Mouse (Mus musculus) hindbrain, embryonic 11.5 days (tissue): ENCODE data around the gene Ogg1. TPM values are rescaled to one million over a fixed set of nuclear protein-coding genes. Genes with fewer than 3 reads are reported as not detected.

ENCODE experiments used
- ATAC-seq: fragments of 200-750 bp; cut with Nextera tagmentation; 2 replicates; pipeline ENCODE4 v1.8.0; 2017; ENCODE audit warnings: mild to moderate bottlenecking, moderate TSS enrichment, moderate library complexity; ENCODE audit not compliant: low FRiP score
- DNase-seq: peaks from one replicate; pipeline ENCODE4 v3.0.0-alpha.2; 2015; ENCODE audit warnings: low spot score
- H3K27ac ChIP-seq: fragments of 300-500 bp; sonication (generic); 2 replicates; pipeline ENCODE4 v1.5.1; 2014; ENCODE audit warnings: mild to moderate bottlenecking, low read depth, low read length
- H3K27me3 ChIP-seq: fragments of 300-500 bp; sonication (generic); 2 replicates; pipeline ENCODE4 v1.6.1; 2014; ENCODE audit warnings: mild to moderate bottlenecking, low read length, moderate library complexity, mixed read lengths; ENCODE audit not compliant: control insufficient read depth, insufficient read depth
- H3K36me3 ChIP-seq: fragments of 300-500 bp; sonication (generic); 2 replicates; pipeline ENCODE4 v1.6.1; 2014; ENCODE audit warnings: mild to moderate bottlenecking, low read length, moderate library complexity, mixed read lengths; ENCODE audit not compliant: control insufficient read depth, insufficient read depth
- H3K4me1 ChIP-seq: fragments of 300-500 bp; sonication (generic); replicated peaks from 2 replicates; pipeline ENCODE4 v1.6.1; 2014; ENCODE audit warnings: low read length, mixed read lengths; ENCODE audit not compliant: control insufficient read depth, insufficient read depth
- H3K4me2 ChIP-seq: fragments of 300-500 bp; sonication (generic); replicated peaks from 2 replicates; pipeline ENCODE4 v1.6.1; 2014; ENCODE audit warnings: mild to moderate bottlenecking, low read depth, low read length
- H3K4me3 ChIP-seq: fragments of 300-500 bp; sonication (generic); 2 replicates; pipeline ENCODE4 v1.5.1; 2014; ENCODE audit warnings: low read depth, low read length
- H3K9ac ChIP-seq: fragments of 300-500 bp; sonication (generic); 2 replicates; pipeline ENCODE4 v1.6.1; 2014; ENCODE audit warnings: low read depth, low read length
- H3K9me3 ChIP-seq: fragments of 300-500 bp; sonication (generic); 2 replicates; pipeline ENCODE4 v1.6.1; 2016; ENCODE audit warnings: low read length; ENCODE audit not compliant: control insufficient read depth
- WGBS: fragments of 180-500 bp; shearing (Covaris S2); extraction: QIAGEN DNeasy Blood & Tissue Kit; methylation state at CpG from one replicate; pipeline ENCODE4 v1.1.7; 2014; 5-methylcytosine and 5-hydroxymethylcytosine counted together
- polyA plus RNA-seq: library from polyadenylated mRNA; unstranded; fragments of >200 nt; fragmentation: Nextera tagmentation; extraction: Ambion mirVana; gene quantifications from 2 replicates; pipeline ENCODE4 v1.2.1, GENCODE M21; 2014

The Ogg1 gene
- polyA plus RNA-seq, 1 experiment from 2014 or later = 10.5 TPM

DNA sequence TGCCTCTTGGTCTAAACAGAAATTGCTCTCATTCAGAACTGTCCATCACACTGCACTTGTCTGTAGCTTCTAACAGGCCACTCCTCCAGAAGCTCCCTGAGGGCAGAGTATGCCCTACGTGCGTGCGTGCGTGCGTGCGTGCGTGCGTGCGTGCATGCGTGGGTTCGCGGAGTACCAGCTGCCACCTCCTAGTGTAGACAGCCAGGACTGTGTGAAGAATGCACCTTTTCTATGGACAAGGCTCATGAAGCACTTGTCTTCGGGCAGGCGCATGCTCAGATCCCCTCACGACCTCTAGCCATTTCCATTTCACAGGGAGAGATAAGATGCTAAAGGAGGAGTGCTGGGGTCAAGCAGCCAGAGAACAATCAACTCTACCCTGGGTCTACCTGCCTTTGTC, 37.4 kb upstream of the Ogg1 start:
- DNase-seq = no peak
- 92% methylated on average over 15 of the region's 15 CpGs for WGBS
- no peak for ATAC-seq

DNA sequence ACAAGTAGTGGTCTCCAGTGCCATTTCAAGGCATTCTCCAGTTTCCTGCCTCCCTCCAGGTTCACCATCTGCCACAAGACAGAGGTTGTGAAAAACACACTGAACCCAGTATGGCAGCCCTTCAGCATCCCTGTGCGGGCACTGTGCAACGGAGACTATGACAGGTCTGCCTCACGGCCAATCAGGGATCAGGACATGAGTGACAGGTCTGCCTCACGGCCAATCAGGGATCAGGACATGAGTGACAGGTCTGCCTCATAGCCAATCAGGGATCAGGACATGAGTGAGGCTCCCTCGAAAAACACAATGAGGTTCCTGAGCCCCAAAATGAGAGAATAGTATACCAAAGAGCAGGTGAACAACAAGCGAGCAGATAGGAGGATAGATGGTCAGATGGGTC, 36.4 kb upstream of the Ogg1 start:
- H3K27ac ChIP-seq = no peak overlapping the region
- WGBS = 71% methylated on average over 6 of the region's 6 CpGs
- ATAC-seq (no peak), DNase-seq (no peak)
- H3K9ac ChIP-seq = no peak overlapping the region
- H3K4me2 ChIP-seq = no peak overlapping the region
- H3K4me3 ChIP-seq = no peak overlapping the region
- no peaks in the 10 kb centered on the region for H3K27me3 ChIP-seq
- H3K36me3 ChIP-seq = no peaks in the 10 kb centered on the region
- H3K9me3 ChIP-seq = no peaks in the 10 kb centered on the region
- no peaks in the 10 kb centered on the region for H3K4me1 ChIP-seq

More for the DNA sequence above, 37.4 kb upstream of the Ogg1 start:
- Histone ChIP-seq H3K36me3 (no peaks in the 10 kb centered on the region), H3K27ac (no peak overlapping the region), H3K4me2 (no peak overlapping the region), H3K27me3 (no peaks in the 10 kb centered on the region), H3K4me3 (no peak overlapping the region), H3K9ac (no peak overlapping the region), H3K4me1 (no peaks in the 10 kb centered on the region), H3K9me3 (no peaks in the 10 kb centered on the region)

DNA sequence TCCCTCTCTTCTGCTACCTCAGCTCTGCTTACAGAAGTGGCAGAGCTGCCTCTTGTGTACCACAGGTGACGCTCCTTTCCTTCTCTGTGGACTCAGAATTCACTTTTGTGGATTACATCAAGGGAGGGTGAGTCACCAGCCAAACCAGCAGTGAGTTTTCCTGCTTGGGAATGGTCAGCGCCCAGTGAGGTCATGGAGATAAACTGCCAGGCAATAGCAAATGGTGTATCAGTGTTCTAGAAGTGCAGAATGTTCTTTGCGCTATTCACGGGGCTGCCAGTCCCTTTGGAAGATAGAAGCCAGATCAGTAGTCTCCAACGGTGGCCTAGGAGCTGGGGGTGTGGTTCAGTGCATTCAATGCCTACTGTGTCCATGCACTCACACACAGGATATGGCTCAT, 33.8 kb upstream of the Ogg1 start:
- H3K9ac ChIP-seq = no peak overlapping the region
- 74% methylated on average over 5 of the region's 5 CpGs for WGBS
- DNase-seq = no peak
- no peaks in the 10 kb centered on the region for H3K9me3 ChIP-seq
- ATAC-seq = no peak
- H3K27me3 ChIP-seq = no peaks in the 10 kb centered on the region
- H3K4me2 ChIP-seq = no peak overlapping the region
- no peak overlapping the region for H3K27ac ChIP-seq
- H3K36me3 ChIP-seq = no peaks in the 10 kb centered on the region
- H3K4me3 ChIP-seq = no peak overlapping the region
- no peaks in the 10 kb centered on the region for H3K4me1 ChIP-seq

DNA sequence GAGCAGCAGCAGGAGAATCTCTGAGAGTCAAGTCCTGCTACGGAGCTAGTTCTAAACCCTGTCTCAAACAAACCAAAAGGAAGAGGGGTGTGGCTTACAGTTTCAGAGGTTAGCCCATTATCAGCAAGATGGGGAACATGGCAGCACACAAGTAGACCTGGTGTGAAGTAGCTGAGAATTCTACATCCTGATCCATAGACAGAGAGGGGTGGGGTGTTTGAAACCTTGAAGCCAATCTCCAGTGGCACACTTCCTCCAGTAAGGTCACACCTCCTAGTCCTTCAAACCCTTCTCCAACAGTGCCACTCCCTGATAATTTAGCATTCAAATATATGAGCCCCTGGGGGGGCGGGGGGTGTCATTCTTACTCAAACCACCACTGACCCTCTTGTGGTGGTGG, 30.7 kb upstream of the Ogg1 start:
- H3K4me1 ChIP-seq = no peaks in the 10 kb centered on the region
- no peak overlapping the region for H3K4me2 ChIP-seq
- no peaks in the 10 kb centered on the region for H3K9me3 ChIP-seq
- H3K27ac ChIP-seq = no peak overlapping the region
- no peak overlapping the region for H3K4me3 ChIP-seq
- DNase-seq = no peak
- ATAC-seq = no peak
- H3K36me3 ChIP-seq = no peaks in the 10 kb centered on the region
- no peak overlapping the region for H3K9ac ChIP-seq
- no peaks in the 10 kb centered on the region for H3K27me3 ChIP-seq
- 87% methylated on average over 2 of the region's 2 CpGs for WGBS

DNA sequence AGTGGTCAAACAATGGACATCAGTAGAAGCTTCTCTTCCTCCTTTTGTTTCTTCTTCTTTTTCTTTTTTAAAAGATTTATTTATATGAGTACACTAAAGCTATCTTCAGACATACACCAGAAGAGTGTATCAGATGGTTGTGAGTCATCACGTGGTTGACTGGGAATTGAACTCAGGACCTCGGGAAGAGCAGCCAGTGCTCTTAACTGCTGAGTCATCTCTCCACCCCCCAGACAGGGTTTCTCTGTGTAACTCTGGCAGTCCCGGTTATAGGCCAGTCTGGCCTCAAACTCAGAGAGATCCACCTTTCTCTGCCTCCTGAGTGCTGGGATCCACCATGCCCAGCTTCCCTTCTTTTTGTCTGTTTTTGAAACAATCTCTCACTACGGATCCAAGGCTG, 30.1 kb upstream of the Ogg1 start:
- Histone ChIP-seq H3K36me3 (no peaks in the 10 kb centered on the region), H3K4me1 (no peaks in the 10 kb centered on the region), H3K4me2 (no peak overlapping the region), H3K27me3 (no peaks in the 10 kb centered on the region), H3K9me3 (no peaks in the 10 kb centered on the region), H3K9ac (no peak overlapping the region), H3K4me3 (no peak overlapping the region), H3K27ac (no peak overlapping the region)
- 77% methylated on average over 4 of the region's 4 CpGs for WGBS
- ATAC-seq (no peak), DNase-seq (no peak)

DNA sequence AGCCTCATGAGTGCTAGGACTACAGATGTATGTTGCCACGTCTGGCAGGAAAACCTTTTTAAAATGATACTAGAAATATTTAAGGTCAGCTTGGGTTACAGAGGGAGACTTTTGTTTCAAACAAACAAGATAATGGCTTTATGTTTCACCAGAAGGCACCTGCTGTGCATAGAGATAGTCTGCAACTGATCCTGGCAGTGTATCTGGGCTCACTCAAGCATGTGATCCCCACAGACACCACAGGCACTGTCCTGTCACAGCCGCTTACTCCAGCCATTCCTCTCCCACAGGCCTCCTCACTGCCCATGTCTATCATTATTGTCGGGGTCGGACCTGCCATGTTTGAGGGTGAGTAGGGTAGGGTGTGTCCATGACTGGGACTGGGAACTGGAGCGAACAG, 25.4 kb upstream of the Ogg1 start:
- DNase-seq = no peak
- H3K9ac ChIP-seq = no peak overlapping the region
- no peak overlapping the region for H3K4me2 ChIP-seq
- no peak overlapping the region for H3K4me3 ChIP-seq
- no peaks in the 10 kb centered on the region for H3K36me3 ChIP-seq
- H3K4me1 ChIP-seq = 0 out of 2 replicates have a peak, but pooled peaks cover 2% of the 10 kb centered on the region
- no peaks in the 10 kb centered on the region for H3K9me3 ChIP-seq
- no peak overlapping the region for H3K27ac ChIP-seq
- WGBS = 81% methylated on average over 5 of the region's 5 CpGs
- ATAC-seq = no peak
- H3K27me3 ChIP-seq = no peaks in the 10 kb centered on the region

DNA sequence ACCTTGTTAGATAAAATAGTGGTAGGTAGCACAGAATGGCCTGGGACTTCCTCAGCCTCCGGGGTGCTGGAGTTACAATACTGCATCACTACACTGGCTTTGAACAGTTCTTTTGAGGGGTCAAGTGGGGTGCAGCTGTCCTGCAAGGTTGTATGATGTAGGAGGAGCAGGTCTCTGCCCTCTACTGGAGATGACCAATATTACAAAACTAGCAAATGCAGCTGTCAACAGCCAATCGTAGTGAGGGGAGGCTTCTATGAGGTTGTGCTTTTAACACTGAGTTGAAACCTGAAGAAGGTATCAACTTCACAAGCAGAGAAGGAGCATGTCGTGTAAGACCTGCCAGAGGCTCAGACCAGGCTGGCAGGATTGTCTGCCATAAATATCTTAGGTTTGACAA, 24.5 kb upstream of the Ogg1 start:
- 23% methylated on average over 3 of the region's 3 CpGs for WGBS
- H3K4me2 ChIP-seq = no peak overlapping the region

DNA sequence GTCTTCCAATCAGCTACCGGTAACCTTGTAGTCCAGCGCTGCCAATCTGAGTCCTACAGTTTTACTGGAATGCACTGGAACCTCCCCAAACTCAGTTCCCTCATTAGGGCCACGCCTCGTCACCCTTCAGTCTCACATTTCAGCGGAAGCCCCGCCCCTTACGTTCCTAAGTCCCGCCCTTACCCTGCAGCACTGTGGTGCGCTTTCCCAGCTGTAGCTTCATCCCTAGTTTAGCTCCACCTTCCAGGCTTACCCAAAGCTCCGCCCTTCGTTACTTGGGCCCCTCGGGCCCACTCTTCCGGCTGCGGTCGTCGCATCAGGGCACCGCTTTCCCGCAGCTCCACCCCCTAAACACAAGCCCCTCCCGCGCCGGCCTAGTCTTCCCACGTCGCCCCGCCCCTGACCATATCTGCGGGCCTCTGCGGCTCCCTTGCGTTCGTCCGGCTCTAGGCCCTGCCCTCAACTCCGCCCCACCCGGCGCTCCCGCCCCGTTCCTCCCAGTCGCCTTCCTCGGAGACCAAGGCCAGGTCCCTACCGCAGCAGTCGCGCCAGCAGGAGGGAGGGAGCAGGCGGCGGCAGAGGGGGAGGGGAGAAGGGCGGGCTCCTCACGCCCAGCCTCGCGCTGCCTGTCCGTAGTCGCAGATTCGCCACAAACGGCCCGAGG, 20.3 kb upstream of the Ogg1 start:
- Histone ChIP-seq H3K9ac (peak overlapping the region; percentile 96), H3K36me3 (peaks cover 4% of the 10 kb centered on the region; the same call in 1 of the 2 replicates), H3K4me3 (peak overlapping the region; percentile 97), H3K4me2 (peak overlapping the region; percentile 98), H3K9me3 (no peaks in the 10 kb centered on the region), H3K27ac (peak overlapping the region; percentile 99), H3K4me1 (peaks cover 10% of the 10 kb centered on the region), H3K27me3 (no peaks in the 10 kb centered on the region)
- ATAC-seq = peak; percentile 98
- peak; percentile 98 for DNase-seq
- under 1% methylated on average over 50 of the region's 50 CpGs for WGBS

More for the DNA sequence above, 24.5 kb upstream of the Ogg1 start:
- no peaks in the 10 kb centered on the region for H3K36me3 ChIP-seq
- ATAC-seq (no peak), DNase-seq (peak; percentile 49)
- no peak overlapping the region for H3K9ac ChIP-seq
- no peak overlapping the region for H3K4me3 ChIP-seq
- no peaks in the 10 kb centered on the region for H3K9me3 ChIP-seq
- H3K27ac ChIP-seq = no peak overlapping the region
- no peaks in the 10 kb centered on the region for H3K27me3 ChIP-seq
- H3K4me1 ChIP-seq = 0 out of 2 replicates have a peak, but pooled peaks cover 2% of the 10 kb centered on the region

DNA sequence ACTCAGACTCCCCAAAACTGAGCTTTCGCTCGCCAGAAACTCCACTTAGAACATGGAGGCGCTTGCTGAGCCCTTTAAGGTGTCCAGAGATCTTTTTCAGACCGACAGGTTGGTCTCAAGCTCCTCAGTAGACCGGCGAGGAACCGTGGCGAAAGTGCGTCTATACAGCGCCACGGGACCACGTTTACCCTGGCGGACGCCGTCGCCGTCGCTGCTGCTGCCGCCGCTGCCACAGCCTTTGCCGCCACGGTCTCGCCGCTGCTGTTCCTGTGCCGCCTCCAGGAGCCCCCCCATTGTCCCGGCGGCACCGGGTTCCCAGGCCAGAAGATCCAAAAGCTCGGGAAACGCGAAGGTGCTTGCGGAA, 19.8 kb upstream of the Ogg1 start, which contains the start of gene Brpf1:
TSS of gene Brpf1 (plus strand) at position 152 of the 364 bp plus-strand sequence.
- peak within 1 kb of the TSS; percentile 97 for H3K4me3 ChIP-seq
- peak within 1 kb of the TSS; percentile 98 for H3K4me2 ChIP-seq
- no peak for DNase-seq
- WGBS = under 1% methylated on average over 32 of the region's 32 CpGs
- H3K9me3 ChIP-seq = no peaks in the 10 kb centered on the region
- peak within 1 kb of the TSS; percentile 99 for H3K27ac ChIP-seq
- ATAC-seq = peak; percentile 64
- H3K27me3 ChIP-seq = no peaks in the 10 kb centered on the region
- H3K4me1 ChIP-seq = peaks cover 8% of the 10 kb centered on the region
- peaks cover 4% of the 10 kb centered on the region; the same call in 1 of the 2 replicates for H3K36me3 ChIP-seq
- peak within 1 kb of the TSS; percentile 96 for H3K9ac ChIP-seq
